Mouse (Mus musculus) midbrain, embryonic 11.5 days (tissue): Measurements from ENCODE around the gene Tns3. TPM values are rescaled to one million over a fixed set of nuclear protein-coding genes. Genes with fewer than 3 reads are reported as not detected.

Experiments
- ATAC-seq: fragments of 200-750 bp; cut with Nextera tagmentation; 2 replicates; pipeline ENCODE4 v1.8.0; 2017; ENCODE audit warnings: moderate TSS enrichment, moderate library complexity; ENCODE audit not compliant: low FRiP score
- DNase-seq: peaks from one replicate; pipeline ENCODE4 v3.0.0; 2015; ENCODE audit warnings: low spot score; ENCODE audit errors: missing footprints
- H3K27ac ChIP-seq: fragments of 300-500 bp; sonication (generic); 2 replicates; pipeline ENCODE4 v1.5.1; 2014; ENCODE audit warnings: low read depth, low read length
- H3K27me3 ChIP-seq: fragments of 300-500 bp; sonication (generic); 2 replicates; pipeline ENCODE4 v1.6.1; 2014; ENCODE audit warnings: mild to moderate bottlenecking, low read length, moderate library complexity, mixed read lengths; ENCODE audit not compliant: control insufficient read depth, insufficient read depth
- H3K36me3 ChIP-seq: fragments of 300-500 bp; sonication (generic); 2 replicates; pipeline ENCODE4 v1.6.1; 2014; ENCODE audit warnings: mild to moderate bottlenecking, low read length, moderate library complexity, mixed read lengths; ENCODE audit not compliant: control insufficient read depth, insufficient read depth
- H3K4me1 ChIP-seq: fragments of 300-500 bp; sonication (generic); 2 replicates; pipeline ENCODE4 v1.6.1; 2014; ENCODE audit warnings: low read length; ENCODE audit not compliant: control insufficient read depth, insufficient read depth
- H3K4me2 ChIP-seq: fragments of 300-500 bp; sonication (generic); 2 replicates; pipeline ENCODE4 v1.6.1; 2014; ENCODE audit warnings: mild to moderate bottlenecking, moderate library complexity
- H3K4me3 ChIP-seq: fragments of 300-500 bp; sonication (generic); 2 replicates; pipeline ENCODE4 v1.5.1; 2014; ENCODE audit warnings: low read depth, low read length
- H3K9ac ChIP-seq: fragments of 300-500 bp; sonication (generic); 2 replicates; pipeline ENCODE4 v1.6.1; 2014; ENCODE audit warnings: low read length
- H3K9me3 ChIP-seq: fragments of 300-500 bp; sonication (generic); 2 replicates; pipeline ENCODE4 v1.6.1; 2016; ENCODE audit warnings: low read length; ENCODE audit not compliant: control insufficient read depth
- WGBS: fragments of 180-500 bp; shearing (Covaris S2); extraction: QIAGEN DNeasy Blood & Tissue Kit; methylation state at CpG from one replicate; pipeline ENCODE4 v1.1.7; 2014; 5-methylcytosine and 5-hydroxymethylcytosine counted together
- polyA plus RNA-seq: library from polyadenylated mRNA; unstranded; fragments of >200 nt; fragmentation: Nextera tagmentation; extraction: Ambion mirVana; gene quantifications from 2 replicates; pipeline ENCODE4 v1.2.1, GENCODE M21; 2014

Gene Tns3
- polyA plus RNA-seq, 1 experiment from 2014 or later, result 5.0 TPM

GRCm38 (mm10) chr11:8396329-8396728 lies 268.0 kb downstream of the Tns3 start:
- 90% methylated on average over 7 of the region's 7 CpGs for WGBS
- ATAC-seq, result no peak
- DNase-seq, result no peak
- no peak overlapping the region for H3K4me2 ChIP-seq
- H3K27ac ChIP-seq, result no peak overlapping the region
- no peak overlapping the region for H3K4me3 ChIP-seq
- no peaks in the 10 kb centered on the region for H3K4me1 ChIP-seq
- 0 out of 2 replicates have a peak, but pooled peaks cover 3% of the 10 kb centered on the region for H3K9me3 ChIP-seq
- H3K9ac ChIP-seq, result no peak overlapping the region
- no peaks in the 10 kb centered on the region for H3K36me3 ChIP-seq
- H3K27me3 ChIP-seq, result no peaks in the 10 kb centered on the region

DNA sequence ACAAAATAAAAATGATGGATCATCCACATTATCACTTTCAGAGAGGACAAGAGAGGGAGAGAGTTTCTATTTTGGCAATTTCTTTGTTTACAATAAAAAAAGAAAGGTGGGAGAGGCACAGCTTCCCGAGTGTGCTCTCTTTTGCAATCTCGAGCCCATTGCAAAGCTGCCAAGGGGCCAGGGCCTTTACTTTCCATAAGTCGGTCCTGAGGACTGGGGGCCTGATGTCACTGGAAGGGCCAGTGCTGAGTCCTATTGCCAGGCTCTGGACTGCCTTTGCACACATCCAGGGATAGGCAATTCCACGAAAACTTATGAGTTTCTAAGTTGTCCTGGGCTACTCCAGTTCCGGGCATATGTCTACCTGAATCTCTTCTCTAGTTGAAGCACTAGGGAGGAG lies 272.8 kb downstream of the Tns3 start:
- DNase-seq (no peak), ATAC-seq (no peak)
- Histone ChIP-seq H3K27me3 (no peaks in the 10 kb centered on the region), H3K27ac (no peak overlapping the region), H3K4me3 (no peak overlapping the region), H3K9ac (no peak overlapping the region), H3K4me1 (no peaks in the 10 kb centered on the region), H3K36me3 (no peaks in the 10 kb centered on the region), H3K9me3 (no peaks in the 10 kb centered on the region), H3K4me2 (no peak overlapping the region)
- 81% methylated on average over 5 of the region's 5 CpGs for WGBS

DNA sequence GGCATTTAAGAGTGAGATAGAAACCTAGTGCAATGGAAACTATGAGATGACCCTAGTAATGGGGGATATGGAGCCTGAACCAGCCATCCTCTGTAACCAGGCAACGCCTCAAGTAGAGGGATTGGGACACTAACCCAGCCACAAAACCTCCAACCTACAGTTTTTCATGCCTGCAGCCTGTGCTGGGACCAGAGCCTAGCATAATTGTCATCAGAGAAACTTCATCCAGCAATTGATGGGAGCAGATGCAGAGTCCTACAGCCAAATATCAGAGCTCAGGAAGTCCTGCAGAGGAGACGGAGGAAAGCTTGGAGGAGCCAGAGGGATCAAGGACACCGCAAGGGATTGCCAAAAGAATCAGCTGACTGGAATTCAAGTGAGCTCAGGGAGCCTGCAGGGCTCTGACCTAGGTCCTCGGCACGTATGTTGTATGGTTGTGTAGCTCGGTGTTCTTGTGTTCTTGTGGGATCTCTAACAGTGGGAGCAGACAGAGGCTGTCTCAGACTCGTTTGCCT lies 278.4 kb downstream of the Tns3 start:
- ATAC-seq, result no peak
- no peak for DNase-seq
- Histone ChIP-seq H3K27me3 (no peaks in the 10 kb centered on the region), H3K4me3 (no peak overlapping the region), H3K9ac (no peak overlapping the region), H3K4me2 (no peak overlapping the region), H3K9me3 (no peaks in the 10 kb centered on the region), H3K36me3 (no peaks in the 10 kb centered on the region), H3K27ac (no peak overlapping the region), H3K4me1 (no peaks in the 10 kb centered on the region)
- WGBS, result 86% methylated on average over 7 of the region's 7 CpGs
